Mouse (Mus musculus): ENCODE results near the gene Wasl.

DNA sequence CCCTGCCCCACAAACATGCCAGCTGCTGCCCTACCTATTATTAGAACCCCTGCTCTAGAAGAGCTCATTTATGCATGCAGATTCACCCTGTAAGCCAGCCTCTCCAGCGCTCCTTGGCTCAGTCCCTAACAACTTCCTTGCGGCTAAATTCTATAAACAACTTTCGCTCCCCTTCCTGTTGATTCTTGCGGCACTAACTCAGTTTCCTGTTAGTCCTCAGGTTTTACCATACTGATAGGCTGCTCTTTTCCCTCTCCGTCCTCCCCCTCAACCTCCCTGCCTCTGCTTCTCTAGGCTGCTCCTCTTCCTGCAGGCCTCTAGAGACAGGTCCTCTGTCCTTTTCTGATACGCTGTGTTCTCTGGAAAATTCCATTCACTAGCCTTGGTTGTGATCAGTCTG, 93.7 kb downstream of the Wasl start:
- TF ChIP-seq CTCF (IDR thresholded peaks at IDR 0.05; ENCODE audit: low read depth) = no peak
- no peak for TF ChIP-seq EP300 (IDR thresholded peaks at IDR 0.05; ENCODE audit: low read depth)
